Mouse (Mus musculus): ENCODE data around the gene Il17re.

Gene Il17re

GRCm38 (mm10) chr6:113444207-113444965, 13.9 kb upstream of the Il17re start:
- no peak for DNase-seq

GRCm38 (mm10) chr6:113447639-113448038, 10.6 kb upstream of the Il17re start:
- DNase-seq = peak in 1 of 2 experiments; percentile 15

- DNase-seq = no peak
These were observed 6.4 kb upstream of the Il17re start for GRCm38 (mm10) chr6:113451839-113452238.

- no peak for DNase-seq
These were observed 3.3 kb upstream of the Il17re start for GRCm38 (mm10) chr6:113455007-113455406.

- peak; percentile 36 to 40 for DNase-seq
These were observed 351 bp downstream of the Il17re start for GRCm38 (mm10) chr6:113458635-113459034.

GRCm38 (mm10) chr6:113464040-113464439, 5.8 kb downstream of the Il17re start:
- no peak for DNase-seq

GRCm38 (mm10) chr6:113465602-113466001, 7.3 kb downstream of the Il17re start:
- no peak for DNase-seq

GRCm38 (mm10) chr6:113468512-113468911, 10.2 kb downstream of the Il17re start:
- DNase-seq = no peak

- DNase-seq = peak; percentile 69 to 74
These were observed 10.7 kb downstream of the Il17re start for GRCm38 (mm10) chr6:113469021-113469420.

- peak; percentile 78 to 82 for DNase-seq
These were observed 11.1 kb downstream of the Il17re start for GRCm38 (mm10) chr6:113469432-113469831.

- DNase-seq = no peak
These were observed 13.1 kb downstream of the Il17re start, which contains the start of gene Il17rc for GRCm38 (mm10) chr6:113471297-113471936. Gene Il17rc (plus strand): TSS chr6:113471427.

GRCm38 (mm10) chr6:113472061-113472460, 13.8 kb downstream of the Il17re start:
- no peak for DNase-seq

GRCm38 (mm10) chr6:113473246-113473645, 15.0 kb downstream of the Il17re start:
- DNase-seq = no peak

GRCm38 (mm10) chr6:113473715-113474114, 15.4 kb downstream of the Il17re start:
- no peak for DNase-seq

GRCm38 (mm10) chr6:113477353-113477752, 19.1 kb downstream of the Il17re start:
- no peak for DNase-seq

GRCm38 (mm10) chr6:113478906-113479305, 20.6 kb downstream of the Il17re start:
- no peak for DNase-seq

GRCm38 (mm10) chr6:113480555-113481373, 22.5 kb downstream of the Il17re start:
- DNase-seq = no peak

- peak; percentile 62 to 65 for DNase-seq
These were observed 24.3 kb downstream of the Il17re start for GRCm38 (mm10) chr6:113482477-113483099.

- peak; percentile 95 for DNase-seq
These were observed 24.9 kb downstream of the Il17re start, which contains the start of gene Creld1 for GRCm38 (mm10) chr6:113483100-113483615. Gene Creld1 (plus strand): TSS chr6:113483297.

- DNase-seq = peak; percentile 42 to 45
These were observed 25.4 kb downstream of the Il17re start for GRCm38 (mm10) chr6:113483729-113484128.

GRCm38 (mm10) chr6:113487125-113487576, 28.9 kb downstream of the Il17re start:
- no peak for DNase-seq

GRCm38 (mm10) chr6:113489410-113489809, 31.1 kb downstream of the Il17re start:
- peak in 1 of 2 experiments; percentile 51 for DNase-seq
